Mouse (Mus musculus): Measurements from ENCODE around the gene Hoxb8.

GRCm38 (mm10) chr11:96282795-96283430, 1.2 kb downstream of the Hoxb8 start:
- TF ChIP-seq FLI1 (IDR thresholded peaks at IDR 0.05; ENCODE audit: low read length) (no peak), GATA1 (IDR thresholded peaks at IDR 0.05; ENCODE audit: borderline replicate concordance, low read length) (no peak)
